ENCODE assay signal across 15 mouse cellular contexts in the genomic region with DNA sequence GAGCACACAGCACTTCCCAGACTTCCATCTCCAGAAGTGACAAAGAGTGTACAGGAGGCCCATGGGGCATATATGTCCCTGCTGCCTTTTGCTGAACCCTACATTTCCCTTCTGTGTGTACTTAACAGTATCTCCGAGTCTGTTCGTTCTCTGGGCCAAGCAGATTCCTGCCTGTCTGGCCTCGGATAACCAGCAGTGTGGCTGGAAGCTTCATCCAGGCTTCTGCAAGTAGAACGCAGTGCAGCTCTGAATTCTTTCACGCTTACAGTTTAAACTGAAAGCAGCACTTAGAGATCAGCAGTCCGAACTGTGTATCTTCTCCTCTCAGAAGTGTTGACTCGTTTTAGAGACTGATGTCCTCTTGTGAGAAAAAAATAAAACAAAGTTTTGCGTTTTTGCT. TPM values are rescaled to one million over a fixed set of nuclear protein-coding genes. Genes with fewer than 3 reads are reported as not detected.
DNase-seq lines count a peak whose midpoint lies in the region; ATAC-seq and TF ChIP-seq lines count a peak whose summit lies in the region.
"Had no signal": no experiment of that assay in that cellular context is flagged by ENCODE, and none has a peak within 500 bp of the region (broad histone marks: within the 10 kb centered on the region; RNA-seq: fewer than 3 reads in every experiment).

No protein-coding gene starts in this region.

- no peak for TF ChIP-seq CTCF in gastrocnemius, adult 2 months (IDR thresholded peaks at IDR 0.05)

- H3K4me1 ChIP-seq in heart, embryonic 16.5 days (ENCODE audit: control insufficient read depth, insufficient read depth, low read length), result peaks cover 8% of the 10 kb centered on the region; the same call in 1 of the 2 replicates
- H3K4me1 ChIP-seq in hindbrain, embryonic 14.5 days (replicated peaks; ENCODE audit: control insufficient read depth, insufficient read depth, low read length), result no peaks in the 10 kb centered on the region
- H3K4me1 ChIP-seq: forebrain, embryonic 13.5 days; midbrain, embryonic 13.5 days had no signal

- H3K4me3 ChIP-seq in gastrocnemius, adult 2 months, result peak overlapping the region; percentile 53
- H3K4me3 ChIP-seq in heart, embryonic 16.5 days (ENCODE audit: low read length), result peak overlapping the region; percentile 3; the same call in 1 of the 2 replicates
- H3K4me3 ChIP-seq in hindbrain, embryonic 14.5 days (replicated peaks; ENCODE audit: low read length), result no peak overlapping the region
- H3K4me3 ChIP-seq: forebrain, embryonic 13.5 days; hindbrain, embryonic 10.5 days; midbrain, embryonic 13.5 days had no signal

- peak overlapping the region; percentile 48; the same call in 1 of the 2 replicates for H3K9ac ChIP-seq in heart, embryonic 16.5 days (ENCODE audit: low read length)
- H3K9ac ChIP-seq in hindbrain, embryonic 14.5 days, result no peak overlapping the region
- H3K9ac ChIP-seq: forebrain, embryonic 13.5 days; midbrain, embryonic 13.5 days had no signal

- intact Hi-C loops in gastrocnemius, adult 2 months (cut with DNase I), result no loop called here

- H3K4me2 ChIP-seq in heart, embryonic 16.5 days (ENCODE audit: low read depth, low read length), result peak overlapping the region; percentile 46
- H3K4me2 ChIP-seq in hindbrain, embryonic 14.5 days (replicated peaks), result no peak overlapping the region
- H3K4me2 ChIP-seq: forebrain, embryonic 13.5 days; liver, embryonic 11.5 days; midbrain, embryonic 13.5 days had no signal

- peak; percentile 58 for ATAC-seq in heart, embryonic 16.5 days (replicated peaks; ENCODE audit: extremely low read depth, insufficient read depth, low FRiP score)
- ATAC-seq in erythroid progenitor cell, adult 5-6 weeks (replicated peaks; ENCODE audit: low FRiP score, poor library complexity, severe bottlenecking), result no peak
- ATAC-seq in hindbrain, embryonic 14.5 days (ENCODE audit: low FRiP score), result no peak
- ATAC-seq: CD4-positive, CD25-positive, alpha-beta regulatory T cell, adult 4 months; forebrain, embryonic 13.5 days; midbrain, embryonic 13.5 days had no signal

- peak overlapping the region; percentile 68 for H3K27ac ChIP-seq in gastrocnemius, adult 2 months
- peak overlapping the region; percentile 54; the same call in 1 of the 2 replicates for H3K27ac ChIP-seq in heart, embryonic 16.5 days (ENCODE audit: low read length)
- no peak overlapping the region for H3K27ac ChIP-seq in hindbrain, embryonic 14.5 days
- H3K27ac ChIP-seq: forebrain, embryonic 13.5 days; hindbrain, embryonic 10.5 days; midbrain, embryonic 13.5 days had no signal

- whole genome bisulfite sequencing in heart, embryonic 16.5 days, result 13% methylated on average over 8 of the region's 8 CpGs
- 71% methylated on average over 8 of the region's 8 CpGs for WGBS in hindbrain, embryonic 14.5 days

- no peaks in the 10 kb centered on the region for H3K27me3 ChIP-seq in heart, embryonic 16.5 days (ENCODE audit: control insufficient read depth, insufficient read depth, low read length)
- no peaks in the 10 kb centered on the region for H3K27me3 ChIP-seq in hindbrain, embryonic 14.5 days (ENCODE audit: control insufficient read depth, insufficient read depth, low read length)
- H3K27me3 ChIP-seq: forebrain, embryonic 13.5 days; midbrain, embryonic 13.5 days had no signal

- no peaks in the 10 kb centered on the region for H3K36me3 ChIP-seq in heart, embryonic 16.5 days (ENCODE audit: control insufficient read depth, insufficient read depth)
- H3K36me3 ChIP-seq in hindbrain, embryonic 14.5 days (replicated peaks; ENCODE audit: control insufficient read depth, insufficient read depth), result no peaks in the 10 kb centered on the region
- H3K36me3 ChIP-seq: hindbrain, embryonic 10.5 days; midbrain, embryonic 13.5 days had no signal

- no peaks in the 10 kb centered on the region for H3K9me3 ChIP-seq in heart, embryonic 16.5 days (replicated peaks; ENCODE audit: control insufficient read depth, low read length)
- H3K9me3 ChIP-seq in hindbrain, embryonic 14.5 days (ENCODE audit: control insufficient read depth, low read length), result no peaks in the 10 kb centered on the region
- H3K9me3 ChIP-seq: forebrain, embryonic 13.5 days; hindbrain, embryonic 10.5 days; midbrain, embryonic 13.5 days had no signal

- DNase-seq in gastrocnemius, adult 2 months, result peak; percentile 24
- DNase-seq in gastrocnemius, adult 8-10 months (ENCODE audit: low spot score in 2 of 2), result no peak
- DNase-seq in heart, adult 18-20 months, result peak; percentile 34 to 58
- peak; percentile 40 for DNase-seq in lung, postnatal 10 days
- no peak for DNase-seq in thymus, postnatal 4 days
- no peak for DNase-seq in hindbrain, embryonic 14.5 days (ENCODE audit: low spot score)
- DNase-seq: embryo, embryonic 11 days; layer of hippocampus, adult 9-11 months had no signal

RNA-seq across cellular contexts. Expression of gene Lekr1, which starts 7.7 kb away (rescaled TPM):
- total RNA-seq in gastrocnemius, adult 2 months (2021), result under 1 TPM; 0.23 to 0.31 TPM
- total RNA-seq in gastrocnemius, adult 8-10 months (2022), result under 1 TPM; 0.19 to 0.62 (median 0.27) TPM
- total RNA-seq in heart, adult 18-20 months (2021), result 1 to 10 TPM; 2.5 to 2.7 TPM
- polyA plus RNA-seq in heart, embryonic 16.5 days (2015; fragmentation: Nextera tagmentation; extraction: Ambion mirVana), result 5.7 and 7.1 TPM in 2 replicates
- total RNA-seq in erythroid progenitor cell, adult 5-6 weeks (2015; ENCODE audit: low replicate concordance), result not detected in 2 replicates
- 1.0 and 5.4 TPM in 2 replicates for total RNA-seq in erythroid progenitor cell, adult 5-6 weeks (2017; ENCODE audit: low replicate concordance)
- 7.1 and 8.2 TPM in 2 replicates for polyA plus RNA-seq in hindbrain, embryonic 14.5 days (2014; fragmentation: Nextera tagmentation; extraction: Ambion mirVana)

Comparison
In these comparisons a context has a peak if more than half of its experiments do, and no peak if none do; other contexts are left out.
1. DNase-seq: peak in gastrocnemius, adult 2 months (single experiment), heart, adult 18-20 months (2 of 2) and lung, postnatal 10 days (single experiment); none in gastrocnemius, adult 8-10 months (0 of 2), thymus, postnatal 4 days (single experiment) and hindbrain, embryonic 14.5 days (single experiment).